ENCODE assay signal across 1 mouse cellular context in the genomic region with DNA sequence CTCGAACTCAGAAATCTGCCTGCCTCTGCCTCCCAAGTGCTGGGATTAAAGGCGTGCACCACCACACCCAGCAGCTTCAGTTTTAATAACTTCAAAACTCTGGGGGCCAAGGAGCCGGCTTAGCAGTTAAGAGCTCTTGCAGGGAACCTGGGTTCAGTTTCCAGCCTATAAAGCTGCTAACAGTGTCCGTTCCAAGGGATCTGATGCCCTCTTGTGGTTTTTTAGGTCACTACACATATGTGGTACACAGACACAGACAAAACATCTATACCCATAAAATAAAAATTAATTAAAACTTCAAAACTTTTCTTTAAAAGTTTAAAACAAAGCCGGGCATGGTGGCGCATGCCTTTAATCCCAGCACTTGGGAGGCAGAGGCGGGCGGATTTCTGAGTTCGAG.
TF ChIP-seq lines count a peak whose summit lies in the region.

No protein-coding gene starts in this region.

TF ChIP-seq in CH12.LX, 34 proteins besides CTCF, POLR2A, EP300 and RAD21:
- peak; percentile 65 for TF ChIP-seq SMC3 (IDR thresholded peaks at IDR 0.05; ENCODE audit: low read depth, low read length)
- TF ChIP-seq GABPA (IDR thresholded peaks at IDR 0.05; ENCODE audit: insufficient replicate concordance, low read depth, low read length): no peak
